ENCODE assay signal across 17 mouse cellular contexts in the genomic region with DNA sequence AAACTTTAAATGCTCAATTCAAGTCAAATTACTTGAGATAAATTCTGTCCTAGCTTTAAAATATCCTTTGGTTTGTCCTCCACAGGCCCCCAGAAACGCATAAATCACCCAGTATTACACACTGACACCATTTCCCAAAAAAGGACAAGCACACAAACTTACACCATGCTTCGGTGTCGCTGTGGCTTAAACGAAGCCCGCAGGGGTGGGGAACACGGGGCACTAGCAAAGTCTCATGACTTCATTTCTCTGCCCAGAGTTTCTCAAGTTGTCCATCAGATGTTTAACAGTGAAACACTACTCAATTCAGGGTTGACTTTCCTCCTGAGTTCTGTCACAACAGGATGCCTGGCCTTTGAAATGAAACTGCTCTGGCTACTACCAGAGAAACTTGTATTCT. TPM values are rescaled to one million over a fixed set of nuclear protein-coding genes. Genes with fewer than 3 reads are reported as not detected.
DNase-seq lines count a peak whose midpoint lies in the region; ATAC-seq and TF ChIP-seq lines count a peak whose summit lies in the region.
"Had no signal": no experiment of that assay in that cellular context is flagged by ENCODE, and none has a peak within 500 bp of the region (broad histone marks: within the 10 kb centered on the region; RNA-seq: fewer than 3 reads in every experiment).

No protein-coding gene starts in this region.

- H3K9me3 ChIP-seq in lung, embryonic 14.5 days (ENCODE audit: low read depth, low read length): no peaks in the 10 kb centered on the region
- H3K9me3 ChIP-seq in heart, embryonic 16.5 days (replicated peaks; ENCODE audit: control insufficient read depth, low read length): no peaks in the 10 kb centered on the region
- H3K9me3 ChIP-seq in stomach, embryonic 14.5 days (ENCODE audit: control insufficient read depth, low read depth, low read length): no peaks in the 10 kb centered on the region
- H3K9me3 ChIP-seq: embryonic facial prominence, embryonic 13.5 days; limb, embryonic 12.5 days; liver, embryonic 15.5 days had no signal

- peaks cover 10% of the 10 kb centered on the region for H3K79me2 ChIP-seq in heart, adult 2 months (replicated peaks; ENCODE audit: control insufficient read depth, insufficient read depth, low read length)

- no peak overlapping the region for H3K4me2 ChIP-seq in lung, embryonic 14.5 days
- peak overlapping the region; percentile 54 for H3K4me2 ChIP-seq in heart, embryonic 16.5 days (ENCODE audit: low read depth, low read length)
- no peak overlapping the region for H3K4me2 ChIP-seq in stomach, embryonic 14.5 days (replicated peaks; ENCODE audit: low read depth, low read length)
- H3K4me2 ChIP-seq: embryonic facial prominence, embryonic 13.5 days; limb, embryonic 12.5 days; liver, embryonic 15.5 days had no signal

- no peak for TF ChIP-seq POLR2A in heart, adult 2 months (IDR thresholded peaks at IDR 0.05; ENCODE audit: insufficient read depth, low read depth, low read length)

- peak overlapping the region; percentile 97 for H3K27ac ChIP-seq in heart, adult 2 months
- peak overlapping the region; percentile 33; the same call in 1 of the 2 replicates for H3K27ac ChIP-seq in lung, embryonic 14.5 days (ENCODE audit: low read depth)
- H3K27ac ChIP-seq in heart, embryonic 16.5 days (ENCODE audit: low read length): peak overlapping the region; percentile 80
- peak overlapping the region; percentile 74 for H3K27ac ChIP-seq in stomach, embryonic 14.5 days (ENCODE audit: low read length)
- H3K27ac ChIP-seq: embryonic facial prominence, embryonic 13.5 days; left cerebral cortex, adult 2 months; limb, embryonic 12.5 days; liver, embryonic 15.5 days had no signal

- no peak for TF ChIP-seq CTCF in heart, adult 2 months (IDR thresholded peaks at IDR 0.05)
- no peak for TF ChIP-seq CTCF in lung, embryonic 14.5 days (IDR thresholded peaks at IDR 0.05; ENCODE audit: low read depth)

- peaks cover 30% of the 10 kb centered on the region for H3K4me1 ChIP-seq in heart, adult 2 months (ENCODE audit: control insufficient read depth, insufficient read depth, low read length)
- peaks cover 17% of the 10 kb centered on the region; the same call in 1 of the 2 replicates for H3K4me1 ChIP-seq in lung, embryonic 14.5 days (ENCODE audit: insufficient read depth)
- H3K4me1 ChIP-seq in heart, embryonic 16.5 days (ENCODE audit: control insufficient read depth, insufficient read depth, low read length): peaks cover 70% of the 10 kb centered on the region
- H3K4me1 ChIP-seq in stomach, embryonic 14.5 days (ENCODE audit: control insufficient read depth, insufficient read depth, low read length): 0 out of 2 replicates have a peak, but pooled peaks cover 3% of the 10 kb centered on the region
- H3K4me1 ChIP-seq: embryonic facial prominence, embryonic 13.5 days; limb, embryonic 12.5 days; liver, embryonic 15.5 days had no signal

- peak; percentile 36 to 42 for DNase-seq in heart, adult 2 months
- DNase-seq in heart, postnatal 36 days: no peak
- no peak for DNase-seq in lung, embryonic 14.5 days
- DNase-seq in lung, postnatal 10 days: no peak
- no peak for DNase-seq in spleen, postnatal 14 days (ENCODE audit: low spot score in 2 of 2)
- no peak for DNase-seq in ovary, postnatal 14 days (ENCODE audit: low spot score)
- DNase-seq: cerebellum, adult 11-12 months; thymus, postnatal 25 days had no signal

- WGBS in heart, adult 2 months: 43% methylated on average over 6 of the region's 6 CpGs
- WGBS in lung, embryonic 14.5 days: 57% methylated on average over 6 of the region's 6 CpGs
- WGBS in heart, embryonic 16.5 days: 61% methylated on average over 6 of the region's 6 CpGs
- 51% methylated on average over 6 of the region's 6 CpGs for WGBS in stomach, embryonic 14.5 days

- peak overlapping the region; percentile 20; the same call in 1 of the 2 replicates for H3K9ac ChIP-seq in heart, adult 2 months (ENCODE audit: low read depth, low read length)
- no peak overlapping the region for H3K9ac ChIP-seq in lung, embryonic 14.5 days
- H3K9ac ChIP-seq in heart, embryonic 16.5 days (ENCODE audit: low read length): no peak overlapping the region
- H3K9ac ChIP-seq in stomach, embryonic 14.5 days (replicated peaks; ENCODE audit: low read depth, low read length): no peak overlapping the region
- H3K9ac ChIP-seq: embryonic facial prominence, embryonic 13.5 days; limb, embryonic 12.5 days; liver, embryonic 15.5 days had no signal

- ATAC-seq in lung, embryonic 14.5 days (ENCODE audit: insufficient read depth): no peak
- ATAC-seq in heart, embryonic 16.5 days (replicated peaks; ENCODE audit: extremely low read depth, insufficient read depth, low FRiP score): no peak
- ATAC-seq in stomach, embryonic 14.5 days (ENCODE audit: insufficient number of reproducible peaks, insufficient read depth, low FRiP score, low read depth): no peak
- ATAC-seq: hindbrain, embryonic 16.5 days had no signal

- no peak for TF ChIP-seq EP300 in heart, adult 2 months (IDR thresholded peaks at IDR 0.05; ENCODE audit: insufficient read depth, low read depth, low read length)

- peaks cover 40% of the 10 kb centered on the region for H3K36me3 ChIP-seq in heart, adult 2 months (ENCODE audit: control insufficient read depth, insufficient read depth, low read length)
- no peaks in the 10 kb centered on the region for H3K36me3 ChIP-seq in lung, embryonic 14.5 days (ENCODE audit: insufficient read depth)
- no peaks in the 10 kb centered on the region for H3K36me3 ChIP-seq in heart, embryonic 16.5 days (ENCODE audit: control insufficient read depth, insufficient read depth)
- no peaks in the 10 kb centered on the region for H3K36me3 ChIP-seq in stomach, embryonic 14.5 days (ENCODE audit: control insufficient read depth, insufficient read depth, low read length)
- H3K36me3 ChIP-seq: embryonic facial prominence, embryonic 13.5 days; limb, embryonic 12.5 days; liver, embryonic 15.5 days had no signal

- intact Hi-C loops in heart, adult 2 months (cut with DNase I): no loop called here
- intact Hi-C loops in heart, postnatal 36 days (cut with DNase I): no loop called here

- peak overlapping the region; percentile 0; the same call in 1 of the 2 replicates for H3K4me3 ChIP-seq in heart, adult 2 months
- H3K4me3 ChIP-seq in lung, embryonic 14.5 days (ENCODE audit: low read depth, low read length): no peak overlapping the region
- no peak overlapping the region for H3K4me3 ChIP-seq in heart, embryonic 16.5 days (ENCODE audit: low read length)
- no peak overlapping the region for H3K4me3 ChIP-seq in stomach, embryonic 14.5 days (ENCODE audit: low read depth, low read length)
- H3K4me3 ChIP-seq: embryonic facial prominence, embryonic 13.5 days; left cerebral cortex, adult 2 months; limb, embryonic 12.5 days; liver, embryonic 15.5 days had no signal

- H3K27me3 ChIP-seq in heart, adult 2 months (ENCODE audit: control insufficient read depth, insufficient read depth, low read length): no peaks in the 10 kb centered on the region
- H3K27me3 ChIP-seq in lung, embryonic 14.5 days (ENCODE audit: insufficient read depth, low read length): no peaks in the 10 kb centered on the region
- H3K27me3 ChIP-seq in heart, embryonic 16.5 days (ENCODE audit: control insufficient read depth, insufficient read depth, low read length): no peaks in the 10 kb centered on the region
- no peaks in the 10 kb centered on the region for H3K27me3 ChIP-seq in stomach, embryonic 14.5 days (ENCODE audit: control insufficient read depth, insufficient read depth, low read length)
- H3K27me3 ChIP-seq: embryonic facial prominence, embryonic 13.5 days; limb, embryonic 12.5 days; liver, embryonic 15.5 days had no signal

RNA-seq across cellular contexts. Expression of a gene that starts 41.0 kb away (rescaled TPM):
- 100 to 1,000 TPM in 1 of 2 experiments, 10 to 100 TPM in 1; 91.1 to 126 TPM for total RNA-seq in heart, adult 2 months (2021)
- polyA plus RNA-seq in heart, adult 2 months (2012; rRNA removed): 18.8 and 31.3 TPM in 2 replicates
- 100 to 1,000 TPM; 121 to 141 TPM for total RNA-seq in heart, postnatal 36 days (2021)
- polyA plus RNA-seq in lung, embryonic 14.5 days (2014; fragmentation: Nextera tagmentation; extraction: Ambion mirVana): 12.2 and 13.8 TPM in 2 replicates
- polyA plus RNA-seq in heart, embryonic 16.5 days (2015; fragmentation: Nextera tagmentation; extraction: Ambion mirVana): 32.1 and 37.9 TPM in 2 replicates
- polyA plus RNA-seq in stomach, embryonic 14.5 days (2014; fragmentation: Nextera tagmentation; extraction: Ambion mirVana): 10.9 and 12.7 TPM in 2 replicates
- total RNA-seq: megakaryocyte-erythroid progenitor cell, adult 5-6 weeks; MEL had no signal

Comparison
In these comparisons a context has a peak if more than half of its experiments do, and no peak if none do; other contexts are left out.
1. DNase-seq: peak in heart, adult 2 months (2 of 2); none in heart, postnatal 36 days (0 of 2), lung, embryonic 14.5 days (single experiment), lung, postnatal 10 days (single experiment), spleen, postnatal 14 days (0 of 2) and ovary, postnatal 14 days (single experiment).
2. H3K27ac ChIP-seq: peak in every context shown above with its lines; median percentile 97 in heart, adult 2 months; 80 in heart, embryonic 16.5 days; 74 in stomach, embryonic 14.5 days; 33 in lung, embryonic 14.5 days.